Mouse (Mus musculus): ENCODE data around the gene 3110082J24Rik. TPM values are rescaled to one million over a fixed set of nuclear protein-coding genes. Genes with fewer than 3 reads are reported as not detected.
"Not testable (repeated sequence)": the region's sequence is repeated elsewhere in the genome, so short reads cannot be mapped to it uniquely, and the experiment has no call there.

The 3110082J24Rik gene
- polyA plus RNA-seq, 1 experiment: 2.9 TPM

DNA sequence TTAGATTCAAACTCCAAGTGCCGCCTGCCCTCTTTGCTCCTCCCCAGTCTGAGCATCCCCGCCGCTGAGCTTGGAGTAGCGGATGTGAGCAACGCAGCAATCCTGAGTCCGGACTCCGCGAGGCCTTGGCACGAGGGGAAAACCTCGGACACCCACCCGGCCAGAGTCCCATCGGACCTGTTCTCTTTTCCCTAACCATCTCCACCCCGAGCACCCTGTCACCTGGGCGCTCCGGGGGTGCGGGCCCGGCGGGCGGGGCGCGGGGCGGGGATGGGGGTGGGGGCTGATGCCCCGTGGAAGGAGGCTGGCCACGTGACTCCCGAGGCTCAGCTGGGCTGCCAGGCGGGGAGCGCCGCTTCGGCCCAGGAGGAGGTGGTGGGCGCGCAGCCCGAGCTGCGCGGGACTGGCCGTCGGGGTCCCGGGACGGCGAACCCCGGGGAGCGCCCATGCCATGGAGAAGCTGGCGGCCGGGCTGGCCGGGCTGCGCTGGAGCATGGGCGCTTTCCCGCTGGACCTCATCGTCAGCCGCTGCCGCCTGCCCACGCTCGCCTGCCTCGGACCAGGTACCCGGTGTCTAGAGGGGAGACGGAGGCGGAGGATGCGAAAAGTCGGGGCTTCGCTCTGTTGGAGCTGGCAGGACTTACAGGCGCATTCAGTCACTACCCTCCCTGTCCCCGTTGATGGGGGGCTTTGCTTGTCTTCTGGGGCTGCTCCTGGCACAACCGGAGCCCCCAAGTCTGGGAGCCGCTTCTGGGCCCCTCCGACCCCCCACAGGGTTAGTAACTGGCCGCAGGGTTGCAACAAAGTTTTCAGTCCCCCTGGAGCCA lies 832 bp downstream of the 3110082J24Rik start, which contains the start of gene Garem2:
TSS of gene Garem2 (plus strand) at position 321 of the 827 bp plus-strand sequence.
- peak; percentile 80 for DNase-seq (ENCODE audit: low read depth)
- no peak for TF ChIP-seq CTCF (IDR thresholded peaks at IDR 0.05; ENCODE audit: borderline replicate concordance, extremely low read depth, insufficient read depth, insufficient read length)
- peak; percentile 76 for TF ChIP-seq POLR2A (IDR thresholded peaks at IDR 0.05; ENCODE audit: borderline replicate concordance, extremely low read depth, insufficient read depth, insufficient read length, poor library complexity, severe bottlenecking)

GRCm38 (mm10) chr5:30104339-30104738 lies 1.5 kb downstream of the 3110082J24Rik start:
- peak; percentile 92 for DNase-seq (ENCODE audit: low read depth)
- TF ChIP-seq POLR2A (IDR thresholded peaks at IDR 0.05; ENCODE audit: borderline replicate concordance, extremely low read depth, insufficient read depth, insufficient read length, poor library complexity, severe bottlenecking) (no peak), CTCF (IDR thresholded peaks at IDR 0.05; ENCODE audit: borderline replicate concordance, extremely low read depth, insufficient read depth, insufficient read length) (peak; percentile 86)

DNA sequence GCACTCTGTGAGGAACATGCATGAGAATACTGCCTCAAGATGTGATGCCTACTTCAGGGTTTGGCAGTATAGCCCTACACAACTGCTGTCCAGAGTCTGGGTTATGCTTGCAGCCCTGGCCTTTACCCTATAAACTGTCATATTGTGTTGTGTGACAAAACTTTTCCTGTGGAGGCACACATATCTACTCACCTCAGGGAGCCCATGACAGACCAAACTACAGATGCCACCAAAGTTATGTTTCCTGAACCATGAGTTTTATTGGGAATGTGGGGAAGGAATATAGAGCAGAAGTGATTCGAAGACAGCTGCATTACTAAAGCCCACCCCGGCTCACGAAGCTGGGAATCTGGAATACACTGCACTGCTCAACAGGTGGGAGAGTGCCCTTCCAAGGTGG lies 2.5 kb downstream of the 3110082J24Rik start:
- no peak for TF ChIP-seq POLR2A (IDR thresholded peaks at IDR 0.05; ENCODE audit: borderline replicate concordance, extremely low read depth, insufficient read depth, insufficient read length, poor library complexity, severe bottlenecking)
- no peak for TF ChIP-seq CTCF (IDR thresholded peaks at IDR 0.05; ENCODE audit: borderline replicate concordance, extremely low read depth, insufficient read depth, insufficient read length)
- no peak for DNase-seq (ENCODE audit: low read depth)

- no peak for DNase-seq (ENCODE audit: low read depth)
- TF ChIP-seq CTCF (IDR thresholded peaks at IDR 0.05; ENCODE audit: borderline replicate concordance, extremely low read depth, insufficient read depth, insufficient read length) (no peak), POLR2A (IDR thresholded peaks at IDR 0.05; ENCODE audit: borderline replicate concordance, extremely low read depth, insufficient read depth, insufficient read length, poor library complexity, severe bottlenecking) (no peak)
Measured at GRCm38 (mm10) chr5:30098260-30098659, 7.6 kb downstream of the 3110082J24Rik start.

GRCm38 (mm10) chr5:30095731-30096130 lies 10.2 kb downstream of the 3110082J24Rik start:
- DNase-seq (ENCODE audit: low read depth): no peak
- TF ChIP-seq CTCF (IDR thresholded peaks at IDR 0.05; ENCODE audit: borderline replicate concordance, extremely low read depth, insufficient read depth, insufficient read length) (no peak), POLR2A (IDR thresholded peaks at IDR 0.05; ENCODE audit: borderline replicate concordance, extremely low read depth, insufficient read depth, insufficient read length, poor library complexity, severe bottlenecking) (no peak)

DNA sequence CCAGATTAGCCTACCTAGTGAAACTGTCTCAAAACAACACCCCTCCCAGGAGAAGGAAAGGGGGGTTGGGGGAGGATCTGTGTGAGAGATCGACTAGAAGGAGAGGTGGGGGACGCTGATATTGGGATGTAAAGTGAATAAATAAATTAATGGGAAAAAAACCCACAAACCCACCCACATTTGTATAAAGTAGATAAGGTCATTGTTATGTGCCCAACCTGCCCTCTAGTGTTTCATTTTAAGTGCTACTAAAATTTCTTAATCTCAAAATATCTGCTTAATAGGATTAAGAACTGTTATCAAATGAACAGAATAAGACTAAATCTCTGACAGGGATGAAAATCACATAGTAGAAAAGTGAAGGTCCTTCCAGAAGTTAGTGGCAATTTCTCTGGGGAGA lies 11.5 kb downstream of the 3110082J24Rik start:
- no peak for TF ChIP-seq POLR2A (IDR thresholded peaks at IDR 0.05; ENCODE audit: borderline replicate concordance, extremely low read depth, insufficient read depth, insufficient read length, poor library complexity, severe bottlenecking)

DNA sequence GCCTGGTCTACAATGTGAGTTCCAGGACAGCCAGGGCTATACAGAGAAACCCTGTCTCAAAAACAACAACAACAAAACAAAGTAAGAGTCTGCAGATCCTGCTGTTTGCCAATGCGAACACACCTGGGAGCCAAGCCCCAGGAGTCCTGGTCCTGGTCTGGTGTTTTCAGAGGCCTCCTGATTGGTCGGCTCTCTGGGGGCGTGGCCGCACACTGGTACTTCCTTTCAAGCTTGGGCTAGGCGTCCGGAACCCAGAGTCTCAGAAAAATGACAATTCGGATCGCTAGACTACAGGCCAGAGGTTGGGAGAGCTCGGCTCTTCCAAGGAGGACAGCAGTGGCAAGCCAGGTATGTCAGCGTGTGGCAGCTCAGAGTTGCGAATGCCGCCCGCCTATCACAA lies 13.2 kb downstream of the 3110082J24Rik start:
- TF ChIP-seq CTCF (IDR thresholded peaks at IDR 0.05; ENCODE audit: borderline replicate concordance, extremely low read depth, insufficient read depth, insufficient read length) (no peak), POLR2A (IDR thresholded peaks at IDR 0.05; ENCODE audit: borderline replicate concordance, extremely low read depth, insufficient read depth, insufficient read length, poor library complexity, severe bottlenecking) (no peak)
- no peak for DNase-seq (ENCODE audit: low read depth)

More for the DNA sequence above, 11.5 kb downstream of the 3110082J24Rik start:
- DNase-seq (ENCODE audit: low read depth): no peak

DNA sequence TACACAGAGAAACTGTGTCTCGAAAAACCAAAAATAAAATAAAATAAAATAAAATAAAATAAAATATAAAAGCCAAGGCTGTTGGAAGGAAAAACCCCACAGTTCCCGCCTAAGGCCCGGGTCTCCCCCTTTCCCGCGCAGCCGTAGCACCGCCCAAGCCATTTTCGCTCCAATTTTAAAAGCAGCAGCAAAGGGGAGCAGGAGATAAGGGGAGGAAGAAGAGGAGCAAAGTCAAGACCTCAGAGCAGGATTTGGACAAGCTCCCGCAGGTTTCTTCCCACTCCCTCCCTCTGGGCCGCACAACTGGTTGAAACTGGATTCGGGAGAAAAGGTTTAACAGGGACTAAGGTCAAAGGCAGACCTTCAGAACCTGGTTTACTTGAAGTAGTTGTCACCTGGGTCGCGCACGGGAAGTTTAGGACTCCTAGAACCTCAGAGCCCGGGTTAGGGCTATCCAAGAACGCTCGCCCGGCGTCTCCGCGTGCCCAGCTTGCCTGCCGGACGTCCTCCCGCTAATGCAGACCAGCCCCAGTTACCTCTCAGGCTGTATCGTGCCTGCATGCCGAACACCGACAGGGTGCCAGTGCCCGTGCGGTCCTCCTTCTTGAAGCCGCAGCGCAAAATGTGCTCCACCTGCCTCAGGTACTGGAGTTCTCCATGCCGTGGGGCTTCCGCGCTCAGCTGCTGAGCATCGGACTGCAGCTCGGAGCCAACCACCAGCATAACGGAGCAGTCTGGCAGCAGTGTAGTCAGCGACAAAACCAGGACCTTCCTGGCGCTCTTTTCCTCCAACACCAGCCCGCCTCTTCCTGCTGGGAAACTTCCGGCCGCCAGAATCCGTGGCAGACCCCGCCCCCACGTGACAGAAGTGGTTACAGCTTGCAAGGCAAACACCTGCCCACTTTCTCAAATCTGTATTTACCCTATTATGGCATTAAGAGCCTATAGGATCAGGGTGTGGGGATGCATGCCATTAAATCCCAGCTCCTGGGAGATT lies 32.8 kb downstream of the 3110082J24Rik start, which contains the start of gene Tyms:
TSS of gene Tyms (minus strand) at position 793 of the 997 bp plus-strand sequence.
- DNase-seq (ENCODE audit: low read depth): peak; percentile 95
- TF ChIP-seq CTCF (IDR thresholded peaks at IDR 0.05; ENCODE audit: borderline replicate concordance, extremely low read depth, insufficient read depth, insufficient read length) (no peak; the same call in 1 of the 2 replicates), POLR2A (IDR thresholded peaks at IDR 0.05; ENCODE audit: borderline replicate concordance, extremely low read depth, insufficient read depth, insufficient read length, poor library complexity, severe bottlenecking) (peak; percentile 50; the same call in 1 of the 2 replicates)

GRCm38 (mm10) chr5:30072377-30072776 lies 33.5 kb downstream of the 3110082J24Rik start:
- TF ChIP-seq POLR2A (IDR thresholded peaks at IDR 0.05; ENCODE audit: borderline replicate concordance, extremely low read depth, insufficient read depth, insufficient read length, poor library complexity, severe bottlenecking): no peak
- no peak for TF ChIP-seq CTCF (IDR thresholded peaks at IDR 0.05; ENCODE audit: borderline replicate concordance, extremely low read depth, insufficient read depth, insufficient read length)
- peak; percentile 10 for DNase-seq (ENCODE audit: low read depth)

DNA sequence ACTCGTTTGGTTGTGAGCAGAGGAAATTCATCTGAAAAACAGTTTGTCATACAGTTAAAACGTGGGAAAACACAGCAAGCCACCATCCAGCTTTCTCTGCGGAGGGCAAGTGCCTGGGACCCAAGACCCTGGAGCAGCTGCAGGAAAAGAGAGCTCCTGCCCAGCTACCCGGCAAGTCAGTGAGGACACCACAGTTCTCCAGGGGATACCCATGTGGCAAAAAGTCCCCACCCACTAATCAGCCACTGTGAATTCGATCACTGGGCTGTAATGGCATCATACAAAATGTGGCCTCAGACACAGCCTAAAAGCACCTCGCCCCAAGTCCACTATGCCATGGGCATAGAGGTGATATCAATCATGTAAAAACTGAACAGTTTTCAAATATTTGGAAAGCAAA lies 34.2 kb downstream of the 3110082J24Rik start:
- DNase-seq (ENCODE audit: low read depth): no peak
- TF ChIP-seq POLR2A (IDR thresholded peaks at IDR 0.05; ENCODE audit: borderline replicate concordance, extremely low read depth, insufficient read depth, insufficient read length, poor library complexity, severe bottlenecking): no peak
- no peak for TF ChIP-seq CTCF (IDR thresholded peaks at IDR 0.05; ENCODE audit: borderline replicate concordance, extremely low read depth, insufficient read depth, insufficient read length)

DNA sequence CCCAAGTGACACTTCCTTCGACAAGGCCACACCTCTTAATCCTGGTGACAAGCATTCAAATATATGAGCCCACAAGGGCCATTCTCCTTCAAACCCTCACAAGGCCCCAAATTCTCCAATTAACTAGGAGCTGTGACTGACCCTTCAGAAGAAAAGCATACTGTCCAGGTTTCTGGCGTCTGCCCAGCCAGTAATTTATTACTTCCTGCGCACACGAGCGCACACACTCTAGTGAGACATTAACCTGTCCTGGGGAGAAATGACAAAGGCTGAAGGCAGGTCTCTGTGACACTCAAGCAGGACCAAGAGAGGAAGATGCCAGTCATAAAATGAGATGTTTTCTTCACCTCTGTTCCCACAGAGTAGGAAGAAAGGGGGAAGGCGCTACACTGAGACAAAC lies 38.2 kb downstream of the 3110082J24Rik start:
- TF ChIP-seq CTCF (IDR thresholded peaks at IDR 0.05; ENCODE audit: borderline replicate concordance, extremely low read depth, insufficient read depth, insufficient read length) (no peak), POLR2A (IDR thresholded peaks at IDR 0.05; ENCODE audit: borderline replicate concordance, extremely low read depth, insufficient read depth, insufficient read length, poor library complexity, severe bottlenecking) (no peak)
- no peak for DNase-seq (ENCODE audit: low read depth)

- DNase-seq (ENCODE audit: low read depth): not testable (repeated sequence)
Measured at GRCm38 (mm10) chr5:30059607-30060006, 46.3 kb downstream of the 3110082J24Rik start.

Data from brain, embryonic 14.5 days (tissue).